Comparison of ENCODE assay signal across 8 mouse cellular contexts in the genomic region with DNA sequence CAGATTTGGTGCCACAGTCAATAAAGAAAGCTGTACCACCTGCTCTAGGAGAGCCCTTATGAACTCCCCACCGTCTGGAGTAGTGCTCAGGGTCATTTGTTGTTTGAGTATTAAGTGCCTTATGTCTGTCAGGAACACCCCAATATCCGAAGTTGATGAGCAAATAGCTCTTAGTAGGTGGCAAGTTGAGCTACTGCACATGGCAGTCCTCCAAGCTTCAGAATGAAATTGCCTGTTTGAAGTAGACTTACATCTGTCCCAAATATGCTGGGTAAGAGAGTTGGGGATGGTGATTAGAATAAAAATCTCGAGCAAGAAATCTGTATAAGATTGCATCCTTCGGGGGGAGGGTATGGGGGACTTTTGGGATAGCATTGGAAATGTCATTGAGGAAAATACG. TPM values are rescaled to one million over a fixed set of nuclear protein-coding genes. Genes with fewer than 3 reads are reported as not detected.
A peak's percentile ranks its signal among the peaks of the same experiment; 100 is the strongest.
DNase-seq lines count a peak whose midpoint lies in the region; ATAC-seq lines count a peak whose summit lies in the region.

No protein-coding gene starts in this region.

- no peaks in the 10 kb centered on the region for H3K27me3 ChIP-seq in limb, embryonic 10.5 days (ENCODE audit: low read depth, poor library complexity, severe bottlenecking)
- H3K27me3 ChIP-seq in neural tube, embryonic 15.5 days (replicated peaks), result no peaks in the 10 kb centered on the region

- H3K4me2 ChIP-seq in neural tube, embryonic 15.5 days, result peak overlapping the region; percentile 61

- H3K4me1 ChIP-seq in limb, embryonic 10.5 days, result peaks cover 17% of the 10 kb centered on the region
- peaks cover 21% of the 10 kb centered on the region for H3K4me1 ChIP-seq in neural tube, embryonic 15.5 days

- peak; percentile 30 for DNase-seq in CD4-positive, CD25-positive, alpha-beta regulatory T cell, adult 2 months (ENCODE audit: low read depth, low spot score)
- peak; percentile 27 for DNase-seq in retina, embryonic 14.5 days (ENCODE audit: low spot score)
- DNase-seq in retina, postnatal 1 day, result no peak
- no peak for DNase-seq in limb, embryonic 10.5 days (ENCODE audit: low spot score)
- no peak for DNase-seq in left cerebral cortex, postnatal 36 days (ENCODE audit: low spot score in 2 of 2)
- no peak for DNase-seq in lung, postnatal 4 days

- intact Hi-C loops in left cerebral cortex, postnatal 36 days (cut with DNase I), result no loop called here

- H3K9me3 ChIP-seq in limb, embryonic 10.5 days (replicated peaks), result no peaks in the 10 kb centered on the region
- no peaks in the 10 kb centered on the region for H3K9me3 ChIP-seq in neural tube, embryonic 15.5 days (replicated peaks)

- peaks cover 29% of the 10 kb centered on the region for H3K36me3 ChIP-seq in limb, embryonic 10.5 days
- H3K36me3 ChIP-seq in neural tube, embryonic 15.5 days, result peaks cover 21% of the 10 kb centered on the region

- WGBS in limb, embryonic 10.5 days, result 23% methylated on average over 5 of the region's 5 CpGs
- 18% methylated on average over 5 of the region's 5 CpGs for WGBS in neural tube, embryonic 15.5 days

- peak overlapping the region; percentile 43 for H3K9ac ChIP-seq in neural tube, embryonic 15.5 days (replicated peaks)

- no peak for ATAC-seq in CD4-positive, CD25-positive, alpha-beta regulatory T cell, adult 4 months
- no peak for ATAC-seq in neural tube, embryonic 15.5 days (ENCODE audit: low FRiP score)

- peak overlapping the region; percentile 31; the same call in 1 of the 2 replicates for H3K27ac ChIP-seq in limb, embryonic 10.5 days
- peak overlapping the region; percentile 85 for H3K27ac ChIP-seq in neural tube, embryonic 15.5 days (replicated peaks)

- peak overlapping the region; percentile 21; the same call in 1 of the 2 replicates for H3K4me3 ChIP-seq in limb, embryonic 10.5 days
- peak overlapping the region; percentile 46 for H3K4me3 ChIP-seq in neural tube, embryonic 15.5 days (replicated peaks)

RNA-seq across cellular contexts. Expression of gene Wdr5, which starts 24.4 kb away (rescaled TPM):
- polyA plus RNA-seq in CD4-positive, CD25-positive, alpha-beta regulatory T cell, adult 4 months (2017; shearing (Covaris generic)), result 10 to 100 TPM; 15.6 to 17.1 TPM
- polyA plus RNA-seq in limb, embryonic 10.5 days (2016; fragmentation: Nextera tagmentation; extraction: Ambion mirVana), result 94.0 and 95.2 TPM in 2 replicates
- 41.7 and 44.4 TPM in 2 replicates for polyA plus RNA-seq in neural tube, embryonic 15.5 days (2015; fragmentation: Nextera tagmentation; extraction: Ambion mirVana)
- 10 to 100 TPM; 24.2 to 28.5 TPM for total RNA-seq in left cerebral cortex, postnatal 36 days (2021)

RNA-seq across cellular contexts. Expression of gene Brd3, which starts 31.9 kb away (rescaled TPM):
- polyA plus RNA-seq in CD4-positive, CD25-positive, alpha-beta regulatory T cell, adult 4 months (2017; shearing (Covaris generic)), result 10 to 100 TPM; 33.5 to 34.3 TPM
- polyA plus RNA-seq in limb, embryonic 10.5 days (2016; fragmentation: Nextera tagmentation; extraction: Ambion mirVana), result 188 and 193 TPM in 2 replicates
- 98.6 and 99.7 TPM in 2 replicates for polyA plus RNA-seq in neural tube, embryonic 15.5 days (2015; fragmentation: Nextera tagmentation; extraction: Ambion mirVana)
- total RNA-seq in left cerebral cortex, postnatal 36 days (2021), result 10 to 100 TPM; 43.0 to 56.9 TPM

Comparison
In these comparisons a context has a peak if more than half of its experiments do, and no peak if none do; other contexts are left out.
1. DNase-seq: peak in CD4-positive, CD25-positive, alpha-beta regulatory T cell, adult 2 months (single experiment) and retina, embryonic 14.5 days (single experiment); none in retina, postnatal 1 day (single experiment), limb, embryonic 10.5 days (single experiment), left cerebral cortex, postnatal 36 days (0 of 2) and lung, postnatal 4 days (0 of 2).